Mouse (Mus musculus): Measurements from ENCODE around the gene Podn.

Gene Podn

GRCm38 (mm10) chr4:107967966-107968682 lies 128.1 kb downstream of the Podn start, which contains the start of gene Slc1a7:
Gene Slc1a7 (plus strand): TSS chr4:107968332.
- no peak for DNase-seq (ENCODE audit: extremely low read depth, low read depth)

- DNase-seq (ENCODE audit: extremely low read depth, low read depth): peak; percentile 71
Measured at GRCm38 (mm10) chr4:107966416-107967109, 129.7 kb downstream of the Podn start.
